Mouse (Mus musculus): Measurements from ENCODE around the gene Porcn. TPM values are rescaled to one million over a fixed set of nuclear protein-coding genes. Genes with fewer than 3 reads are reported as not detected.
A peak's percentile ranks its signal among the peaks of the same experiment; 100 is the strongest.

The Porcn gene
- total RNA-seq, 2 experiments from 2014 or later = 65.8 to 67.9 TPM

DNA sequence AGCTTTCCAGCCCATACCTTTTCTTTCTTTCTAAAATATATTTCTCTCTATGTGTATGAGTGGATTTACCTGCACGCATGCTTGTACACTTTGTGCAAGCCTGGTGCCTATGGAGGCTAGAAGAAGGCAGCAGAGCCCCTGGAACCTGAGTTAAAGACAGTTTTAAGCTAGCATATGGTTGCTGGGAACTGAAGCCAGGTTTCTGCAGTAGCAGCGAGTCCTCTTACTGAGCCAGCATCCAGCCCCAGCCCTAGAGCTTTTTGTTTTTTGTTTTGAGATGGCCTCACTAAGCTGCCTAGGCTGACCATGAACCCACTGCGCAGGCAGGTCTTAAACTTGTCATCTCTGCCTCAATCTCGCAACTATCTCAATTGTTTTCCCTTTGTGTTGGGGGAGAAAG is 41.9 kb downstream of the Porcn start:
- DNase-seq (ENCODE audit: extremely low spot score in 1 of 2, low spot score in 2 of 2) = no peak
- intact Hi-C loops (cut with DNase I) = no loop called here

DNA sequence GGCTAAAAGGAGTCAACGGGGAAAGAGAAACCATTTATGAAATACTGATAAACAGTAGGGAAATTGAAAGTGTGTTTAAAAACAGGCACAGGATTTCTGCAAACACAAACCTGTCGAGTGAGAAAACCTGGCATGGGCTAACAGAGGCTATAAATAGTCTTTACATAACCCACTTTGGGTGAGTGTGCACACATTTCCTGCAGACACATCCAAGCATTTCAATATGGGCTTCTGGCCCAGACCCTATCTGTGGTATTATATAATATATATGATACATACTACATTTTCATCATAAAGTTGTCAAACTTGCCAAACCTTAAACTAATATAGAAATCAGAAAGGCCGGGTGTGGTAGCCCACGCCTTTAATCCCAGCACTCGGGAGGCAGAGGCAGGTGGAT is 43.2 kb downstream of the Porcn start:
- no peak for DNase-seq (ENCODE audit: extremely low spot score in 1 of 2, low spot score in 2 of 2)

DNA sequence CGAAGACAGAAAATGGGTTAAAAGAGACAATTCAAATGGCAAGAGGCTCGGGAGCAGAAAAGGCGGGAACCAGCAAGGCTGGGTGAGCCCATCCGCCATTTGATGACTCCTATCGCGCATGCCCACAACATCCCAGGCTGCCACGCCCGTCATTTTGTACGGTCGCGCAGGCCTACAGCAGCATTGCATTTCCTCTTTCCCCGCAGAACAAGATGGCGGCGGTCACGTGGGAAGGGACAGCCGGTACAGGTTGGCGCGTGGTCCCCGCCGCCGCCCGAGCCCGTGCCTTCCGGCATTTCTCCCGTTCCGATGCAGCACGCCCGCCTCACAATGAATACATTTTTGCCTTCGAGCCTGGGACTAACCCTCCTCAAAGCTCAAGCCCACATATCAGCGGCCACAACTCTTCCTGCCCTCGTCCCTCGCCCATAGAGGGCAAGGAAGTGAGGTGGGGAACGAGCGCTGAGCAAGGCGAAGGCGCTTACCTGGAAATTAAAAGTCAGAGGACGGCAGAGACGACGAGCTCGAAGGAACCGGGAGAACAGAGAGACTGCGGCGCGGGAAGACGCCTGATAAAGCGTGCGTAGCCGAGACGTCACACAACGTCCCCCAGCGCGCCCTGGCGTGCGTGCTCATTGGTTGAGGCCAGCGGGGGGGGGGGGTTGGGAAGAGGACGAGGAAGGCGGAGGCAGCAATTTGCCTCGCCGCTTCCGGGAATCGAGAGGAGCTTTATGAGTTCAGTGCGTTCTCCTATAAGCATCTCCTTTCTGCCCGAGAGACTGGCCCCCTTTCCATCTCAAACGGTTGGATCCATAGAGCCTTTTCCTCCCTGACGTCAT is 61.0 kb downstream of the Porcn start, which contains the start of gene Rbm3:
Gene Rbm3 (minus strand): TSS at position 728 of the 839 bp plus-strand sequence.
- intact Hi-C loops (cut with DNase I) = no loop called here

More for the DNA sequence above, 43.2 kb downstream of the Porcn start:
- intact Hi-C loops (cut with DNase I) = no loop called here

More for the DNA sequence above, 61.0 kb downstream of the Porcn start, which contains the start of gene Rbm3:
- peak; percentile 85 to 92 for DNase-seq (ENCODE audit: extremely low spot score in 1 of 2, low spot score in 2 of 2)

Other genes with a start within 250 kb of the Porcn start
- gene Gata1, start 228.5 kb downstream of the Porcn start, total RNA-seq (2021) = not detected
- gene Glod5, start 188.0 kb downstream of the Porcn start, total RNA-seq (2021) = under 1 TPM; 0.57 to 0.73 TPM
- 10 to 100 TPM; 34.3 to 36.7 TPM for gene Suv39h1, start 131.8 kb downstream of the Porcn start, total RNA-seq (2021)
- 1 to 10 TPM; 1.4 to 1.5 TPM for gene Was, start 116.0 kb downstream of the Porcn start, total RNA-seq (2021)
- gene Wdr13, start 73.6 kb downstream of the Porcn start, total RNA-seq (2021) = 100 to 1,000 TPM; 231 to 242 TPM
- gene Rbm3, start 60.6 kb downstream of the Porcn start, total RNA-seq (2021) = 100 to 1,000 TPM; 268 to 306 TPM
- 10 to 100 TPM; 14.4 to 17.7 TPM for gene Tbc1d25, start 30.3 kb downstream of the Porcn start, total RNA-seq (2021)
- gene Ebp, start 13.0 kb downstream of the Porcn start, total RNA-seq (2021) = 10 to 100 TPM; 27.5 to 29.8 TPM
- gene Ftsj1, start 45.9 kb upstream of the Porcn start, total RNA-seq (2021) = 10 to 100 TPM; 22.9 to 27.5 TPM
- 10 to 100 TPM; 13.5 to 24.3 TPM for gene Slc38a5, start 64.6 kb upstream of the Porcn start, total RNA-seq (2021)
- gene Ssxb10, start 120.9 kb upstream of the Porcn start, total RNA-seq (2021) = not detected
- not detected for gene Ssxb9, start 160.5 kb upstream of the Porcn start, total RNA-seq (2021)
- not detected for gene Ssxb1, start 206.8 kb upstream of the Porcn start, total RNA-seq (2021)